Mouse (Mus musculus) myocyte (in vitro differentiated cells): ENCODE results near the gene Zbtb49. TPM values are rescaled to one million over a fixed set of nuclear protein-coding genes. Genes with fewer than 3 reads are reported as not detected.

Experiments
- H3K27me3 ChIP-seq: one replicate; pipeline ENCODE4 v1.6.1; 2011; ENCODE audit not compliant: control insufficient read depth, insufficient read depth, insufficient read length
- H3K36me3 ChIP-seq: one replicate; pipeline ENCODE4 v1.6.1; 2011; ENCODE audit not compliant: control insufficient read depth, insufficient read depth
- H3K4me2 ChIP-seq: one replicate; pipeline ENCODE4 v1.6.1; 2011; ENCODE audit warnings: low read depth, control low read depth
- H3K4me3 ChIP-seq: one replicate; pipeline ENCODE4 v1.5.1; 2011; ENCODE audit warnings: mild to moderate bottlenecking, control low read depth, moderate library complexity
- H3K79me2 ChIP-seq: one replicate; pipeline ENCODE4 v1.6.1; 2011; ENCODE audit not compliant: control insufficient read depth, insufficient read depth
- H3ac ChIP-seq: one replicate; pipeline ENCODE4 v1.6.1; 2011; ENCODE audit not compliant: control insufficient read depth, insufficient read length
- CEBPB ChIP-seq: IDR thresholded peaks from 2 replicates; pipeline ENCODE4 v1.6.1; 2011; ENCODE audit warnings: mild to moderate bottlenecking, moderate library complexity; ENCODE audit not compliant: poor library complexity, insufficient read depth, severe bottlenecking
- E2F4 ChIP-seq: IDR thresholded peaks from one replicate; pipeline ENCODE4 v1.6.1; 2011; ENCODE audit warnings: mild to moderate bottlenecking, control low read depth, moderate library complexity; ENCODE audit not compliant: insufficient read depth
- MAX ChIP-seq: IDR thresholded peaks from one replicate; pipeline ENCODE4 v1.6.1; 2011; ENCODE audit warnings: low read depth, mild to moderate bottlenecking, control low read depth
- MYOD1 ChIP-seq, 3 experiments: IDR thresholded peaks; one replicate each; pipeline ENCODE4 v1.6.1; 2011; ENCODE audit warnings: control low read depth in 2 of 3, low read depth in 2 of 3, mild to moderate bottlenecking in 2 of 3, moderate library complexity in 1 of 3; ENCODE audit not compliant: insufficient read length in 2 of 3, control insufficient read depth in 1 of 3
- MYOG ChIP-seq, 3 experiments: IDR thresholded peaks; one replicate each; pipeline ENCODE4 v1.6.1; 2011; ENCODE audit warnings: control low read depth in 2 of 3, low read depth in 2 of 3, mild to moderate bottlenecking in 2 of 3; ENCODE audit not compliant: insufficient read length in 2 of 3, control insufficient read depth in 1 of 3, insufficient read depth in 1 of 3
- POLR2A ChIP-seq: IDR thresholded peaks from one replicate; pipeline ENCODE4 v1.6.1; 2011; ENCODE audit warnings: low read depth, mild to moderate bottlenecking, control low read depth, moderate library complexity; ENCODE audit not compliant: insufficient read length
- POLR2AphosphoS2 ChIP-seq: IDR thresholded peaks from one replicate; pipeline ENCODE4 v1.6.1; 2011; ENCODE audit warnings: low read depth, control low read depth; ENCODE audit not compliant: insufficient read length
- REST ChIP-seq: IDR thresholded peaks from one replicate; pipeline ENCODE4 v1.6.1; 2011; ENCODE audit warnings: mild to moderate bottlenecking, control low read depth, moderate library complexity; ENCODE audit not compliant: insufficient read depth, insufficient read length
- SRF ChIP-seq: IDR thresholded peaks from one replicate; pipeline ENCODE4 v1.6.1; 2011; ENCODE audit warnings: low read depth; ENCODE audit not compliant: control insufficient read depth, insufficient read length
- TCF12 ChIP-seq: IDR thresholded peaks from one replicate; pipeline ENCODE4 v1.6.1; 2011; ENCODE audit warnings: mild to moderate bottlenecking, control low read depth; ENCODE audit not compliant: poor library complexity, insufficient read depth, severe bottlenecking
- TCF3 ChIP-seq: IDR thresholded peaks from one replicate; pipeline ENCODE4 v1.6.1; 2011; ENCODE audit warnings: low read depth, control low read depth; ENCODE audit not compliant: insufficient read length
- USF1 ChIP-seq: IDR thresholded peaks from one replicate; pipeline ENCODE4 v1.6.1; 2011; ENCODE audit warnings: low read depth, mild to moderate bottlenecking, control low read depth, moderate library complexity
- polyA plus RNA-seq: library from polyadenylated mRNA; unstranded; fragments of >200 nt; fragmentation: generic; extraction: Trizol; gene quantifications from one replicate; pipeline ENCODE4 v1.2.1, GENCODE M21; 2012; ENCODE audit warnings: missing spikeins

Gene Zbtb49
- polyA plus RNA-seq, 1 experiment: 4.5 TPM

DNA sequence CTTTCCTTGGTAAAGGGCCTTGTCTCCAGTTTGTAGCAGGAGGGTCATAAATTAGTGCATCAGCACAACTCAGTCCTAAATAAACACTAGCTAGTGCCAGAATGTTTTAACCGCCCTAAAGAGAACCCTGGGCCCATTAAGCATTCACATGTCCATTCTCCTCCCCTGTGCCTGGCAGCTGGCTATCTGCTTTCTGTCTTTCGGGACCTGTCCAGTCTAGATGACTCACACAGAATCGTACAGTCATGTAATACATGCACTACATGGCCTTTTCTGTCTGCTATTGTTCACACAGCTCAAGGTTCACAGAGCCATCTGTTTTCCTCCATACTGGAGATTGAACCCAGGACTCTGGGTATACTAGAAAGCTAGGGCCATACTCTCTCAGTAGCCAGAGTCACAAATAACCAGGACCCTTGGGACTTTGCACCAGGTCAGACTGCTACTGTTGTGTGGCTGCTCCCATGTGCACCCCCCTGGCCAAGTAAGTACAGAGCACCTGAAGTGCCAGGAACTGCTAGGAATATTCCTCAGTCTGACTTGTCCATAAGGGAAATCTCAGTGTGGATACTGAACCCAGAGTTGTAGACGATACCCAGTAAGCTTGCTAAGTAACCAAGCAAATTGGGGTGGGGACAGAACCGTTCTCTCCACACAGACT lies 23.3 kb downstream of the Zbtb49 start:
- H3K27me3 ChIP-seq: no peaks in the 10 kb centered on the region
- H3K4me3 ChIP-seq: no peak overlapping the region
- no peak overlapping the region for H3ac ChIP-seq
- no peaks in the 10 kb centered on the region for H3K79me2 ChIP-seq
- no peak overlapping the region for H3K4me2 ChIP-seq
- TF ChIP-seq E2F4 (no peak), MAX (no peak), CEBPB (no peak), USF1 (no peak), MYOG (IDR thresholded peaks at IDR 0.05; ENCODE audit: control insufficient read depth in 1 of 3, insufficient read depth in 1 of 3, insufficient read length in 2 of 3, low read depth in 2 of 3) (no peak), POLR2A (no peak), REST (no peak), SRF (no peak), MYOD1 (IDR thresholded peaks at IDR 0.05; ENCODE audit: control insufficient read depth in 1 of 3, insufficient read length in 2 of 3, low read depth in 2 of 3) (no peak), TCF3 (no peak), POLR2AphosphoS2 (no peak), TCF12 (no peak)
- no peaks in the 10 kb centered on the region for H3K36me3 ChIP-seq

DNA sequence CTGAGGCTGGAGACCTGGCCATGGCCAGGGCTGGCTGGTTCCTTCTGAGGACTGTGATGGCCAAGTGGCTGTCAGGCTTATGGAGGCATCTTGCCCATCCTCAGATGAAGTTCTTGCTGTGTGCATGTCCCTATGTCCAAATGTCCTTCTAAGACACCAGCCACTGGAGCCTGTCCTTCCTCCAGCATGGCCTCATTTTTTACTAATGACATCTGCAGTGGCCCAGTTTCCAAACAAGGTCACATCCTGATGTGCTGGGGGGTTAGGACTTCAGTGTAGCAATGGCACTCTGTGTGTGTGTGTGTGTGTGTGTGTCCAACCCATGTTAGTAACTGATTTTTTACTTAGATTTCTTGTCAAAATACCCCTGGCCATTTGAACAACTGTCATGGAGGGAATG lies 24.3 kb downstream of the Zbtb49 start:
- no peak for TF ChIP-seq POLR2A
- H3K4me2 ChIP-seq: no peak overlapping the region
- no peaks in the 10 kb centered on the region for H3K27me3 ChIP-seq
- no peaks in the 10 kb centered on the region for H3K36me3 ChIP-seq
- H3K4me3 ChIP-seq: no peak overlapping the region
- no peak overlapping the region for H3ac ChIP-seq
- H3K79me2 ChIP-seq: no peaks in the 10 kb centered on the region

DNA sequence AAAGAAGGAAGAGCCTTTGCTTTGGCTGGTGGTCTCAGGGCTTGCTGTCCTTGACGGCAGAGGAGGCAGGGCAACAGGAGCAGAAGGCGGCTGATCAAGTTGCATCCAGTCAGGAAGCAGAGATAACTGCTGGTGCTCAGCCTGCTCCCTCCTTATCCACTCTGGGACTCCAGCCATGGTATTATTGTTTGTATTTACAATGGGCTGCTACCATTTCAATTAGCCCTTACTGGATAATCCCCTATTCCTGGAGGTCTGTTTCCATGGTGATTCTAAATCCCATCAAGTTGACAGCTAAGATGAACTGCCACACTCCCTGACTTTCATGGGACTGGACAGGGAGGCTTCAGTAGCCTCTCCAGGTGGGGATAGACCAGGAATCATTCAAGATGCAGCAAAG lies 25.3 kb downstream of the Zbtb49 start:
- Histone ChIP-seq H3ac (no peak overlapping the region), H3K27me3 (no peaks in the 10 kb centered on the region), H3K4me2 (no peak overlapping the region), H3K36me3 (no peaks in the 10 kb centered on the region), H3K79me2 (no peaks in the 10 kb centered on the region), H3K4me3 (no peak overlapping the region)
- TF ChIP-seq CEBPB (no peak), E2F4 (no peak), MAX (no peak), MYOG (IDR thresholded peaks at IDR 0.05; ENCODE audit: control insufficient read depth in 1 of 3, insufficient read depth in 1 of 3, insufficient read length in 2 of 3, low read depth in 2 of 3) (no peak), MYOD1 (IDR thresholded peaks at IDR 0.05; ENCODE audit: control insufficient read depth in 1 of 3, insufficient read length in 2 of 3, low read depth in 2 of 3) (no peak)

DNA sequence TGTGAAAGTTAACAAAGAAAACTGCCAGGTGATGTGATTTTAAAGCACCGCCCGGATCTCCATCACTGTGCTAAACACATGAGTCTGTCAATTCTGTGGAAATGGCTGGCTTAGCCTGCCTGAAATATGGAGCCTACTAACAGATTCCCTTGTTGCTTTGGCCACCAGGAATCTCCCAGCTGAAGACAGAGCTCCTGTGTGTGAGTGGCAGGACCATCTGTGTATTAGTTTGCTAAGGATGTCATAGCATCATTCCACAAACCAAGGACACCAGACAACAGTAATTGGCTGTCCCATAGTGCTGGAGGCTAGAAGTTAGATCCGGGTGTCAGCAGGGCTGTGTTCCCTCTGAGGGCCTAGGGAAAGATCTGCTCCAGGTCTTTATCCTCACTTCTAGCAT lies 29.4 kb downstream of the Zbtb49 start:
- Histone ChIP-seq H3K27me3 (no peaks in the 10 kb centered on the region), H3K4me2 (no peak overlapping the region), H3K36me3 (no peaks in the 10 kb centered on the region), H3K4me3 (no peak overlapping the region), H3ac (no peak overlapping the region), H3K79me2 (no peaks in the 10 kb centered on the region)
- TF ChIP-seq TCF12 (no peak), POLR2A (no peak), SRF (no peak), MYOD1 (IDR thresholded peaks at IDR 0.05; ENCODE audit: control insufficient read depth in 1 of 3, insufficient read length in 2 of 3, low read depth in 2 of 3) (peak; percentile 44 to 81 (median 52))

DNA sequence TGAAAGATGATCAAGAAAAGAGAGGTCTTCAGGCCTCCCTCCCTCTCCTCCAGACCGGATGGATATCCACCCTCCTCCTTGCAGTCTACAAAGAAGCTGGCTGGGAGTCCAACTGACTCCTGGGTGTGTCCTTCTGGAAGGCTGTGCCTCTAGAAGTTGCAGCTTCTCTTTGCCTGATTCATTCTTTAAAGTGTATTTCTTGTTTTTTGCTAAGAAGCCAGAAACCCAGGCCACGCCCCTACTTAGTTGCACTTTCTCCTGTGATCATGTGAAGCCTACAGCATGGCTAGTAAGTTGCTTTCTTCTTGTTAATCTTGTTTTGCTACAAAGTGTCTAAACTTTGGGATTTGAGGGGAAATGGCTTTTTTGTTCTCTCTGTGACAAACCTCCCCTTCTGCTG lies 33.3 kb downstream of the Zbtb49 start:
- H3K27me3 ChIP-seq: no peaks in the 10 kb centered on the region
- no peak overlapping the region for H3K4me3 ChIP-seq
- H3K79me2 ChIP-seq: no peaks in the 10 kb centered on the region
- H3K36me3 ChIP-seq: no peaks in the 10 kb centered on the region
- TF ChIP-seq CEBPB (no peak), TCF12 (no peak), TCF3 (no peak), POLR2AphosphoS2 (no peak), MAX (no peak), E2F4 (no peak), POLR2A (no peak), SRF (no peak), MYOG (IDR thresholded peaks at IDR 0.05; ENCODE audit: control insufficient read depth in 1 of 3, insufficient read depth in 1 of 3, insufficient read length in 2 of 3, low read depth in 2 of 3) (no peak), REST (no peak), USF1 (no peak)
- H3ac ChIP-seq: no peak overlapping the region
- H3K4me2 ChIP-seq: no peak overlapping the region
